Mouse (Mus musculus) cerebellum, adult 2 months (tissue): ENCODE results near the gene Ube2d1. TPM values are rescaled to one million over a fixed set of nuclear protein-coding genes. Genes with fewer than 3 reads are reported as not detected.

ENCODE experiments used
- DNase-seq, 2 experiments: peaks; one replicate each; pipeline ENCODE4 v3.0.0; 2021
- H3K27ac ChIP-seq: fragments of 200-500 bp; 2 replicates; pipeline ENCODE4 v1.5.1; 2012; ENCODE audit warnings: low read length, control low read depth, inconsistent platforms; ENCODE audit not compliant: insufficient read depth
- H3K27me3 ChIP-seq: fragments of 200-500 bp; 2 replicates; pipeline ENCODE4 v1.6.1; 2012; ENCODE audit warnings: inconsistent platforms, mild to moderate bottlenecking, low read length, moderate library complexity; ENCODE audit not compliant: control insufficient read depth, insufficient read depth
- H3K4me1 ChIP-seq: fragments of 200-500 bp; 2 replicates; pipeline ENCODE4 v1.6.1; 2011; ENCODE audit warnings: low read length; ENCODE audit not compliant: control insufficient read depth, insufficient read depth
- H3K4me3 ChIP-seq: fragments of 200-500 bp; replicated peaks from 2 replicates; pipeline ENCODE3; 2011; ENCODE audit warnings: mild to moderate bottlenecking, low read depth, low read length, control low read depth; ENCODE audit not compliant: insufficient read depth
- CTCF ChIP-seq: fragments of 200-500 bp; IDR thresholded peaks from 2 replicates; pipeline ENCODE4 v1.5.1; 2011; ENCODE audit warnings: low read depth, mild to moderate bottlenecking, control low read depth, low read length, moderate library complexity, borderline replicate concordance; ENCODE audit not compliant: insufficient read depth
- POLR2A ChIP-seq: fragments of 200-500 bp; IDR thresholded peaks from 2 replicates; pipeline ENCODE4 v1.6.1; 2011; ENCODE audit warnings: low read length, control low read depth, borderline replicate concordance; ENCODE audit not compliant: insufficient read depth
- WGBS: fragments of 180-500 bp; shearing (Covaris S2); methylation state at CpG from one replicate; pipeline ENCODE4 v1.1.7; 2018; 5-methylcytosine and 5-hydroxymethylcytosine counted together
- polyA plus RNA-seq: library from polyadenylated mRNA; depleted of rRNA; stranded (reverse); fragments of >200 nt; gene quantifications from 2 replicates; pipeline ENCODE4 v1.2.3, GENCODE M21; 2012

The Ube2d1 gene
- polyA plus RNA-seq, 1 experiment = 123 TPM

DNA sequence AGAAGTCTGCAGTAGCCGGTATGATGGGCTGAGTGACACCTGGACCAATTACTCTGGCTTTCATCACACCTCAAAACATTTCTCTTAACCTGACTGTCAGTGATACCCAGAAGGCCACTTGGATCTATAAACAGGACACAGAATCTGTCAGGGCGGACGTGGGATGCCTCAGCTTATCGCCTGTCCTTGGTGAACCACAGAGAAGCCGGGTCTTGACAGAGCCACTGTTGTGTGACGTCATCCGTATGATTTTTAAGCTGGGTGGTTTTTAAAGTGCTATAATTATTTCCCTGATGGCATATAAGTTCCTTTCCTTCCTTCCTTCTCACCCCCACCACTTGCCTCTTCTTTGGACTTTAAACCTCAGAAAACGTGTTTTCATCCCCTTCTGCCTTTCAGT lies 26.5 kb downstream of the Ube2d1 start:
- Histone ChIP-seq H3K4me3 (no peak overlapping the region), H3K27me3 (no peaks in the 10 kb centered on the region)
- WGBS = 84% methylated on average over 8 of the region's 8 CpGs

GRCm38 (mm10) chr10:71253147-71253546 lies 31.9 kb downstream of the Ube2d1 start:
- TF ChIP-seq CTCF (no peak), POLR2A (no peak)
- no peak overlapping the region for H3K27ac ChIP-seq
- no peak overlapping the region for H3K4me3 ChIP-seq
- WGBS = 86% methylated on average over 4 of the region's 4 CpGs
- no peaks in the 10 kb centered on the region for H3K27me3 ChIP-seq
- no peak for DNase-seq
- peaks cover 13% of the 10 kb centered on the region; the same call in 1 of the 2 replicates for H3K4me1 ChIP-seq

More for the DNA sequence above, 26.5 kb downstream of the Ube2d1 start:
- TF ChIP-seq CTCF (no peak), POLR2A (no peak)
- peaks cover 2% of the 10 kb centered on the region; the same call in 1 of the 2 replicates for H3K4me1 ChIP-seq
- no peak for DNase-seq
- no peak overlapping the region for H3K27ac ChIP-seq

- 84% methylated on average over 5 of the region's 5 CpGs for WGBS
- H3K27ac ChIP-seq = peak overlapping the region; percentile 53; the same call in 1 of the 2 replicates
Measured at GRCm38 (mm10) chr10:71252421-71252820, 32.6 kb downstream of the Ube2d1 start.

DNA sequence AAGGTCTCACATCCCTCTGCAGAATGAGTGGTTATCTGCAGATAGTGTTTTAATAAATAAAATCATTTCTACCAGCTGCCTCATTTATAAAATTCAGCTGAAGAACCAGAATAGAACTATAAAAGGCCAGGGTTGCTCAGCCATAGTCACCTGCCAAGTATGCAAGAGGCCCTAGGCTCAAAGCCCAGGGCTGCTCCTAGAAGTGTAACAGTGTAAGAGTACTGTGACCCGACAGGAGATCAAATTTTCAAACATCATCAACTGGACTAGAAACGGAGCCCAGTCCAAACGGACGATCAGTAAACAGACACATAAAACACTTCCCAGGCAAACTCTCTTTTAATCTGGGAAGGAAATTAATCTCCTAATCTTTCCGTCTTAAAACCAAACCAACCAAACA lies 33.2 kb downstream of the Ube2d1 start:
- Histone ChIP-seq H3K27ac (peak overlapping the region; percentile 91; the same call in 1 of the 2 replicates), H3K4me1 (peaks cover 13% of the 10 kb centered on the region; the same call in 1 of the 2 replicates), H3K27me3 (no peaks in the 10 kb centered on the region), H3K4me3 (no peak overlapping the region)
- DNase-seq = peak; percentile 31 to 49
- no peak for TF ChIP-seq CTCF
- TF ChIP-seq POLR2A = no peak
- 32% methylated on average over 5 of the region's 5 CpGs for WGBS

More at GRCm38 (mm10) chr10:71252421-71252820, 32.6 kb downstream of the Ube2d1 start:
- peaks cover 13% of the 10 kb centered on the region; the same call in 1 of the 2 replicates for H3K4me1 ChIP-seq
- no peaks in the 10 kb centered on the region for H3K27me3 ChIP-seq
- no peak for DNase-seq
- no peak overlapping the region for H3K4me3 ChIP-seq
- TF ChIP-seq CTCF (no peak), POLR2A (no peak)

DNA sequence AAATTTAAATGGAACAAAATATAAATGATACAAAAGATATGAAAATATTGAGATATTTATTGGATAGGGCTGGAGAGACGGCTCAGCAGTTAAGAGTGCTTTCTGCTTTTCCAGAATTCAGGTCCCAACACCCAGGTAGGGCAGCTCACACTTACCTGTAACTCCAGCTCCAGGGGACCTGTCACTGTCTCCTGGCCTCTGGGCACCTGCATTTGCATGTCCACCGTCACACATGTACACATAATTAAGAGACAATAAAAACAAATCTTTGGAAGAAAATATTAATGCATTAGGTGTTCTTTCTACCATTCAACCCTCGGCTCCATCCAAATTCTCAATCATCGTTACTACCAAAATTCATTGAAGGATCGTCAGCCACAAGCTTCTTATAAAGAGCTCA lies 33.8 kb downstream of the Ube2d1 start:
- Histone ChIP-seq H3K27ac (peak overlapping the region; percentile 91), H3K4me1 (peaks cover 13% of the 10 kb centered on the region; the same call in 1 of the 2 replicates), H3K4me3 (no peak overlapping the region), H3K27me3 (no peaks in the 10 kb centered on the region)
- 89% methylated on average over 5 of the region's 5 CpGs for WGBS
- TF ChIP-seq POLR2A = no peak
- TF ChIP-seq CTCF = no peak
- DNase-seq = peak in 1 of 2 experiments; percentile 28

- WGBS = 5% methylated on average over 17 of the region's 17 CpGs
- no peaks in the 10 kb centered on the region for H3K27me3 ChIP-seq
- H3K4me1 ChIP-seq = peaks cover 13% of the 10 kb centered on the region; the same call in 1 of the 2 replicates
- peak overlapping the region; percentile 91 for H3K27ac ChIP-seq
- TF ChIP-seq POLR2A (peak; percentile 54; the same call in 1 of the 2 replicates), CTCF (no peak)
- peak overlapping the region; percentile 57 for H3K4me3 ChIP-seq
- DNase-seq = peak; percentile 90 to 94
Measured at GRCm38 (mm10) chr10:71250472-71250871, 34.6 kb downstream of the Ube2d1 start.

DNA sequence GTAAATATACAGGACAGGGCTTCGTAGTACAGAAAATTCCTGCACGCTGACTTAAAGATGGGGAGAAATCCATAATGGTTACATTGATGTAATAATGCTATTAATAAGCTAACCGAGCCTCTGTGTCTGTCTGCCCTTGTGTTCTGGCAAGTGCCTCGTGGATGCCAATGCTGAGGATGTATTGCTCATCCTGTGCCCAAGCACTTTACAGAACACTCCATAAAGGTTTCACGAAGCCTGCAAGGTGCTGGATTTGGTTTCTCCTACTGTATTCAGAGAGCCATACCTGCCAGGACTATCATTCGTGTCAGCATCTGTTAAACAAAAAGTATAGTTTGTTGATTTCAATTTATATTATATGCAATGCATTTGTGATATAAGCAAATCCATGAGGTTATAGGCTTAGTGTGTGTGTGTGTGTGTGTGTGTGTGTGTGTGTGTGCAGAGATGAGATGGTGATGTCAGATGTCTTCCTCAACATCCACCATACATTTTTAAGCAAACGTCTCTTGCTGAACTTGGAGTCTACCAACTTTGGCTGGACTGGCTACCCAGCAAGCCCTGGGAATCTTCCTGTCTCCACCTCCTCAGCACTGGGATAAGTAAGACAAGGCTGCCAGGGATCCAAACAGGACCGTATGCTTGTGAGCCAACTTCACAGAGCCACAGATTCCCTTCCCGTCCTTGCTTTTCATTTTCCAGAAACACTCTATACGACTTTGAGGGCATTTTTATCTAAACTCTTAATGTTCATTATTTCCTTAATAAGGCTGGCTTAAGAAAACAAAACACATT lies 35.8 kb downstream of the Ube2d1 start:
- 20% methylated on average over 10 of the region's 10 CpGs for WGBS
- H3K4me3 ChIP-seq = no peak overlapping the region
- no peaks in the 10 kb centered on the region for H3K27me3 ChIP-seq
- DNase-seq = peak; percentile 50 to 68
- H3K4me1 ChIP-seq = peaks cover 13% of the 10 kb centered on the region; the same call in 1 of the 2 replicates
- peak overlapping the region; percentile 68; the same call in 1 of the 2 replicates for H3K27ac ChIP-seq
- TF ChIP-seq POLR2A (0 out of 2 replicates have a peak, but pooled peaks have one; percentile 17), CTCF (no peak)
